Mouse (Mus musculus) midbrain, embryonic 13.5 days (tissue): ENCODE data around the gene Smim22. TPM values are rescaled to one million over a fixed set of nuclear protein-coding genes. Genes with fewer than 3 reads are reported as not detected.

Experiments used
- ATAC-seq: fragments of 200-750 bp; cut with Nextera tagmentation; 2 replicates; pipeline ENCODE4 v1.8.0; 2017; ENCODE audit warnings: mild to moderate bottlenecking, moderate TSS enrichment, moderate library complexity
- H3K27ac ChIP-seq: fragments of 300-500 bp; sonication (generic); 2 replicates; pipeline ENCODE4 v1.5.1; 2015; ENCODE audit warnings: inconsistent platforms, mild to moderate bottlenecking, moderate library complexity
- H3K27me3 ChIP-seq: fragments of 300-500 bp; sonication (generic); 2 replicates; pipeline ENCODE4 v1.6.1; 2015; ENCODE audit warnings: mild to moderate bottlenecking, inconsistent platforms
- H3K36me3 ChIP-seq: fragments of 300-500 bp; sonication (generic); 2 replicates; pipeline ENCODE4 v1.6.1; 2015; ENCODE audit warnings: mild to moderate bottlenecking, inconsistent platforms
- H3K4me1 ChIP-seq: fragments of 300-500 bp; sonication (generic); replicated peaks from 2 replicates; pipeline ENCODE4 v1.6.1; 2015; ENCODE audit warnings: inconsistent platforms
- H3K4me2 ChIP-seq: fragments of 300-500 bp; sonication (generic); replicated peaks from 2 replicates; pipeline ENCODE4 v1.6.1; 2015; ENCODE audit warnings: moderate library complexity, mild to moderate bottlenecking, inconsistent platforms
- H3K4me3 ChIP-seq: fragments of 300-500 bp; sonication (generic); replicated peaks from 2 replicates; pipeline ENCODE4 v1.5.1; 2015; ENCODE audit warnings: mild to moderate bottlenecking, inconsistent platforms
- H3K9ac ChIP-seq: fragments of 300-500 bp; sonication (generic); replicated peaks from 2 replicates; pipeline ENCODE4 v1.6.1; 2015; ENCODE audit warnings: mild to moderate bottlenecking, inconsistent platforms
- H3K9me3 ChIP-seq: fragments of 300-500 bp; sonication (generic); 2 replicates; pipeline ENCODE4 v1.6.1; 2016; ENCODE audit warnings: mild to moderate bottlenecking, inconsistent platforms
- WGBS: fragments of 180-500 bp; shearing (Covaris S2); methylation state at CpG from one replicate; pipeline ENCODE4 v1.1.7; 2015; 5-methylcytosine and 5-hydroxymethylcytosine counted together
- polyA plus RNA-seq: library from polyadenylated mRNA; unstranded; fragments of >200 nt; fragmentation: Nextera tagmentation; extraction: Ambion mirVana; gene quantifications from 2 replicates; pipeline ENCODE4 v1.2.1, GENCODE M21; 2015

Smim22 gene
- polyA plus RNA-seq, 1 experiment from 2014 or later: 0.81 TPM

GRCm38 (mm10) chr16:4976180-4976579 is 30.9 kb upstream of the Smim22 start:
- no peak overlapping the region for H3K27ac ChIP-seq
- H3K4me3 ChIP-seq: no peak overlapping the region
- H3K9ac ChIP-seq: no peak overlapping the region
- H3K36me3 ChIP-seq: 0 out of 2 replicates have a peak, but pooled peaks cover 9% of the 10 kb centered on the region
- no peaks in the 10 kb centered on the region for H3K4me1 ChIP-seq
- H3K27me3 ChIP-seq: no peaks in the 10 kb centered on the region
- no peak overlapping the region for H3K4me2 ChIP-seq
- 72% methylated on average over 2 of the region's 2 CpGs for WGBS
- H3K9me3 ChIP-seq: no peaks in the 10 kb centered on the region
- ATAC-seq: no peak

GRCm38 (mm10) chr16:4978275-4979051 is 28.6 kb upstream of the Smim22 start:
- Histone ChIP-seq H3K36me3 (no peaks in the 10 kb centered on the region), H3K27me3 (no peaks in the 10 kb centered on the region), H3K4me3 (no peak overlapping the region), H3K9me3 (no peaks in the 10 kb centered on the region), H3K4me2 (no peak overlapping the region), H3K9ac (no peak overlapping the region), H3K4me1 (no peaks in the 10 kb centered on the region), H3K27ac (no peak overlapping the region)
- ATAC-seq: no peak
- 65% methylated on average over 5 of the region's 5 CpGs for WGBS

DNA sequence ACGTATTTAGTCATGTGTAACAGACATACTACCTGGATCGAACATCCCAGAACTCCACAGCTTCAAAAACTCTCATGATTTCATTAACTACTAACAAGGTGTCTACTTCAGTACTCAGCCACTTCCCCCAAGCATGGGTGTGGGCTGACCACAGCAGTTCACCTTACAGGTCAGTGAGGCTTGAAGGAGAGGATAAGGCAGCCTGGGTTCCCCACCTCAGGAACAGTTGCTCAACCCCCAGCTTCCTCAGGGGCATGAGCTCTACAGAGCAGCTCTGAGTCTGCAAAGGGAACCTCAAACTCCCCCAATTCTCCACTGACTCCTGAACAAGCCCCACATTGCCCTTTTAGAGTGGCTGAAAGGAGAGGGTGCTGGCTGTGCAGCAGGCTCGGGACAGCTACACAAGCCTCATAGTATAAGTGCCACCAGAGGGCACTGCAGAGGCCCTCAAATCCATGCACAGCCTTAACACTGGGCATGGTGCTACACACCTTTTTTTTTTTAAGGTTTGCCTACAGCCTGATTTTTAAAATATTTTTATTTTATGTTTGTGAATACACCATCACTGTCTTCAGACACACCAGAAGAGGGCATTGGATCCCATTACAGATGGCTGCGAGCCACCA is 27.2 kb upstream of the Smim22 start:
- Histone ChIP-seq H3K9ac (no peak overlapping the region), H3K4me1 (no peaks in the 10 kb centered on the region), H3K36me3 (no peaks in the 10 kb centered on the region), H3K4me3 (no peak overlapping the region), H3K27me3 (no peaks in the 10 kb centered on the region), H3K9me3 (no peaks in the 10 kb centered on the region), H3K27ac (no peak overlapping the region), H3K4me2 (no peak overlapping the region)
- 77% methylated on average over 4 of the region's 4 CpGs for WGBS
- ATAC-seq: no peak

DNA sequence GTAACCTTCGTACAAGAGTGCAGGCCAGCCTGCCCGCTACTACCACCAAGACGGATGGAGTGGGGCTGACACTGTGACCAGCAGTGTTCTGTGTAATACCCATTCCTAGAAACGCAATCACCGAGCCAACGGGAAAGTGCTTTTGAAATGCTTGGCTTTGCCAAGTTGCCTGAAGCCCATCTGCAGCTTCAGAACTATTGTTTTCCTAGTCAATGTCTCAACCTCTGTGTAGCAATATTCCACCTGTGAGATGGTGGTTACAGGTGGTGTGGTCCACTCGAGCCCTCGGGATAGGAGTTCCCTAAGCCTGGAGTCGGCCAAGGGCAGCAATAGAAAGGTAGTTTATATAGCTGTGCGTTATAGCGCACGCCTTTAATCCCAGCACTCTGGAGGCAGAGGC is 22.4 kb upstream of the Smim22 start:
- Histone ChIP-seq H3K9ac (no peak overlapping the region), H3K27ac (no peak overlapping the region), H3K4me3 (no peak overlapping the region), H3K27me3 (no peaks in the 10 kb centered on the region), H3K4me2 (no peak overlapping the region), H3K36me3 (no peaks in the 10 kb centered on the region), H3K4me1 (no peaks in the 10 kb centered on the region), H3K9me3 (no peaks in the 10 kb centered on the region)
- no peak for ATAC-seq
- WGBS: 94% methylated on average over 12 of the region's 12 CpGs

- Histone ChIP-seq H3K27ac (no peak overlapping the region), H3K9me3 (no peaks in the 10 kb centered on the region), H3K27me3 (no peaks in the 10 kb centered on the region), H3K4me2 (no peak overlapping the region), H3K4me1 (no peaks in the 10 kb centered on the region), H3K4me3 (no peak overlapping the region), H3K36me3 (no peaks in the 10 kb centered on the region), H3K9ac (no peak overlapping the region)
- ATAC-seq: no peak
- 89% methylated on average over 4 of the region's 4 CpGs for WGBS
Measured at GRCm38 (mm10) chr16:4993276-4993675, 13.8 kb upstream of the Smim22 start.

DNA sequence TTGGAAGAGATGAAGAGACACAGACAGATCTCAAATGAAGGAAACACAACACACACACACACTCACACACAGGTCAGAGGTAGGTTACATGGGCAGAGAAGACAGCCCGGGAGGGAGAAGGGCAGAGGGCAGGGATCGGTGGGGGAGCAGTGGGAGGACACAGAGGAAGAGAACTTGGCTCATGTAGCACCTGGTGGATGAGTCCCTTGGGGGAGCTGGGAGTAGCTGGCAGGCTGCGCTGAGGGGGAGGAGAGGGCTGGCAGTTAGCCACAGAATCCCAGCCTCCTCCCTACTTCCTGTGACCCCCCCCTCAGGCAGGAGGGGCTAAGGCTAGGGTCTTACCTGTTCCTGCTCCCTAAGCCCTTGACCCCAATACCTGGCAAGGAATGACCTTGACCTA is 9.5 kb upstream of the Smim22 start, which contains the start of gene Sept12:
Gene Sept12, minus strand, starts transcription at position 300 of the 400 bp plus-strand sequence.
- 78% methylated on average over 3 of the region's 3 CpGs for WGBS
- H3K27me3 ChIP-seq: no peaks in the 10 kb centered on the region
- H3K9me3 ChIP-seq: no peaks in the 10 kb centered on the region
- H3K4me2 ChIP-seq: no peak within 1 kb of the TSS
- H3K4me1 ChIP-seq: no peaks in the 10 kb centered on the region
- no peaks in the 10 kb centered on the region for H3K36me3 ChIP-seq
- no peak within 1 kb of the TSS for H3K4me3 ChIP-seq
- H3K27ac ChIP-seq: no peak within 1 kb of the TSS
- no peak for ATAC-seq
- no peak within 1 kb of the TSS for H3K9ac ChIP-seq

- no peak overlapping the region for H3K9ac ChIP-seq
- 76% methylated on average over 1 of the region's 1 CpGs for WGBS
- H3K4me1 ChIP-seq: no peaks in the 10 kb centered on the region
- no peaks in the 10 kb centered on the region for H3K36me3 ChIP-seq
- no peaks in the 10 kb centered on the region for H3K9me3 ChIP-seq
- H3K4me2 ChIP-seq: no peak overlapping the region
- H3K27ac ChIP-seq: no peak overlapping the region
- no peak overlapping the region for H3K4me3 ChIP-seq
- no peak for ATAC-seq
- H3K27me3 ChIP-seq: no peaks in the 10 kb centered on the region
Measured at GRCm38 (mm10) chr16:4998984-4999383, 8.1 kb upstream of the Smim22 start.

DNA sequence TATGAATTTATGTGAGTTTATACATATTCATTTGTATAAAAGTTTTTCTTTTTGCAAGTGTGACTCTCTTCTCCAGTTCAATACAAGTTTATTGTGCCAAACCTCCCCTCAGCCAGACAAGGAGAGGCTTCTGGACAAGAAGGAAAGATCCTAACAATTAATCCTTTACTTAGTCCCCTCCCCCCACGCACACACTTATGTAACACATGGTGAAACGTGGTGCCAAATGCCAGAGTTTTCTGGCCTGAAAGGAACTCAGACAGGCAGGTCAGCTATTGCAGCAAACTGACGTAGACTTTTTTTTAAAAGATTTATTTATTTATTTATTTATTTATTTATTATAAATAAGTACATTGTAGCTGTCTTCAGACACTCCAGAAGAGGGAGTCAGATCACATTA is 6.5 kb upstream of the Smim22 start:
- no peak overlapping the region for H3K4me2 ChIP-seq
- H3K36me3 ChIP-seq: no peaks in the 10 kb centered on the region
- no peak for ATAC-seq
- no peak overlapping the region for H3K9ac ChIP-seq
- H3K9me3 ChIP-seq: no peaks in the 10 kb centered on the region
- H3K4me1 ChIP-seq: no peaks in the 10 kb centered on the region
- no peaks in the 10 kb centered on the region for H3K27me3 ChIP-seq
- 70% methylated on average over 3 of the region's 3 CpGs for WGBS
- no peak overlapping the region for H3K4me3 ChIP-seq
- H3K27ac ChIP-seq: no peak overlapping the region

DNA sequence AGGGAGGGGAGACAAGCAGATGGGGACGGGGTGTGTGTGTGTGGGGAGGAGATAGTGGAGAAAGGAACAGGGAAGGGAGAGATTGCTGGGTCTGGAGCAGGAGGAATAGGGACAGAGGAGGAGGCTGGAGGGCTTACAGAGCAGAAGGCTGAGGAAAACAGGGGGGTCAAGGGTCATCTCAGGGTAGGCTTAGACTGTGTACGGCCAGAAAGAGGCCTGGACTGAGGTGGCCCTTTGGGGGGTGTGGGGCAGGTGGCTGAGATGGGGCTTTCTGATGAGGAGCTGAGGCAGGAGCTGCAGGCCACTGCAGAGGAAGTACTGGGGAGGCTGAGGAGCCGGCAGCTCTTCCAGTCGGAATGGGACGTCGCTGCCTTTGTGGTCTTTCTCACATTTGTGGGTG is 404 bp downstream of the Smim22 start:
- 61% methylated on average over 6 of the region's 6 CpGs for WGBS
- peaks cover 22% of the 10 kb centered on the region for H3K36me3 ChIP-seq
- H3K27me3 ChIP-seq: no peaks in the 10 kb centered on the region
- no peak for ATAC-seq
- H3K9me3 ChIP-seq: no peaks in the 10 kb centered on the region
- peaks cover 20% of the 10 kb centered on the region for H3K4me1 ChIP-seq
- no peak overlapping the region for H3K27ac ChIP-seq
- no peak overlapping the region for H3K9ac ChIP-seq
- H3K4me2 ChIP-seq: no peak overlapping the region
- no peak overlapping the region for H3K4me3 ChIP-seq

DNA sequence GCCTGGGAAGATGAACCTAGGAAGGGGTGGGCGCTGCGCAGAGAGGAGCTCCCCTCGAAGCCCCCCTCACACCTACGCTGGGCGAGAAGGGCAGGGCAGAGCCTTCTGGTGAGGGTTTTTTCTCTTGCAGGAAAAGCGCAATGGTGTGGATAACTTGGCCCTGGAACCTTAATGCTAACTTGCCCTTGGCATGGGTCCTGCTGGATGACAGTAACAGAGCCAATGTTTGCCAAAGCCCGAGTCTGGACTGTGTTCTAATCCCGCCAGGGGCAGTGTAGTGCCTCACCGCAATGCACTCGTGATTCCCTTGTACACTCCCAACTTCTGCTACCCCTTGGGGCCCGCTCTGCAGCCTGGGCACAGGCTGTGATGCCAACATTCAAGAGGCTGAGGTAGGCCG is 988 bp downstream of the Smim22 start:
- ATAC-seq: no peak
- Histone ChIP-seq H3K4me3 (no peak overlapping the region), H3K4me2 (no peak overlapping the region), H3K36me3 (peaks cover 22% of the 10 kb centered on the region), H3K4me1 (peaks cover 26% of the 10 kb centered on the region), H3K9ac (no peak overlapping the region), H3K9me3 (no peaks in the 10 kb centered on the region), H3K27ac (no peak overlapping the region), H3K27me3 (no peaks in the 10 kb centered on the region)
- 85% methylated on average over 12 of the region's 12 CpGs for WGBS

GRCm38 (mm10) chr16:5010371-5010935 is 3.4 kb downstream of the Smim22 start:
- H3K4me3 ChIP-seq: no peak overlapping the region
- WGBS: 87% methylated on average over 10 of the region's 10 CpGs
- no peak overlapping the region for H3K4me2 ChIP-seq
- H3K27ac ChIP-seq: no peak overlapping the region
- peaks cover 26% of the 10 kb centered on the region for H3K4me1 ChIP-seq
- peaks cover 34% of the 10 kb centered on the region for H3K36me3 ChIP-seq
- H3K27me3 ChIP-seq: no peaks in the 10 kb centered on the region
- no peaks in the 10 kb centered on the region for H3K9me3 ChIP-seq
- H3K9ac ChIP-seq: no peak overlapping the region
- no peak for ATAC-seq

GRCm38 (mm10) chr16:5011285-5011684 is 4.2 kb downstream of the Smim22 start:
- WGBS: 97% methylated on average over 7 of the region's 7 CpGs
- peaks cover 26% of the 10 kb centered on the region for H3K4me1 ChIP-seq
- no peak overlapping the region for H3K9ac ChIP-seq
- H3K36me3 ChIP-seq: peaks cover 43% of the 10 kb centered on the region
- no peaks in the 10 kb centered on the region for H3K9me3 ChIP-seq
- no peaks in the 10 kb centered on the region for H3K27me3 ChIP-seq
- H3K4me3 ChIP-seq: no peak overlapping the region
- no peak overlapping the region for H3K27ac ChIP-seq
- ATAC-seq: no peak
- H3K4me2 ChIP-seq: no peak overlapping the region
